Mouse (Mus musculus) forebrain, embryonic 14.5 days (tissue): ENCODE data around the gene Trhr2. TPM values are rescaled to one million over a fixed set of nuclear protein-coding genes. Genes with fewer than 3 reads are reported as not detected.

Experiments used
- ATAC-seq: fragments of 200-750 bp; cut with Nextera tagmentation; 2 replicates; pipeline ENCODE4 v1.8.0; 2017; ENCODE audit warnings: mild to moderate bottlenecking, moderate library complexity
- DNase-seq: peaks from one replicate; pipeline ENCODE4 v3.0.0-alpha.2; 2015; ENCODE audit warnings: low spot score
- H3K27ac ChIP-seq: fragments of 300-500 bp; sonication (generic); 2 replicates; pipeline ENCODE4 v1.5.1; 2014; ENCODE audit warnings: low read depth, mild to moderate bottlenecking, control low read depth, low read length, moderate library complexity
- H3K27me3 ChIP-seq: fragments of 300-500 bp; sonication (generic); replicated peaks from 2 replicates; pipeline ENCODE4 v1.6.1; 2014; ENCODE audit warnings: low read length, control low read depth, mixed read lengths; ENCODE audit not compliant: control insufficient read depth, insufficient read depth
- H3K36me3 ChIP-seq: fragments of 300-500 bp; sonication (generic); 2 replicates; pipeline ENCODE4 v1.6.1; 2014; ENCODE audit warnings: low read length, control low read depth; ENCODE audit not compliant: control insufficient read depth, insufficient read depth
- H3K4me1 ChIP-seq: fragments of 300-500 bp; sonication (generic); 2 replicates; pipeline ENCODE4 v1.6.1; 2014; ENCODE audit warnings: antibody characterized with exemption, low read length, control low read depth; ENCODE audit not compliant: control insufficient read depth, insufficient read depth
- H3K4me2 ChIP-seq: fragments of 300-500 bp; sonication (generic); 2 replicates; pipeline ENCODE4 v1.6.1; 2014; ENCODE audit warnings: mild to moderate bottlenecking, control low read depth, low read length
- H3K4me3 ChIP-seq: fragments of 300-500 bp; sonication (generic); 2 replicates; pipeline ENCODE4 v1.5.1; 2014; ENCODE audit warnings: low read depth, low read length, control low read depth
- H3K9ac ChIP-seq: fragments of 300-500 bp; sonication (generic); 2 replicates; pipeline ENCODE4 v1.6.1; 2014; ENCODE audit warnings: mild to moderate bottlenecking, low read length, control low read depth, moderate library complexity
- H3K9me3 ChIP-seq: fragments of 300-500 bp; sonication (generic); replicated peaks from 2 replicates; pipeline ENCODE4 v1.6.1; 2016; ENCODE audit warnings: low read length, control low read depth, mixed read lengths; ENCODE audit not compliant: control insufficient read depth
- WGBS: fragments of 180-500 bp; shearing (Covaris S2); extraction: QIAGEN DNeasy Blood & Tissue Kit; methylation state at CpG from one replicate; pipeline ENCODE4 v1.1.7; 2014; 5-methylcytosine and 5-hydroxymethylcytosine counted together
- polyA plus RNA-seq: library from polyadenylated mRNA; unstranded; fragments of >200 nt; fragmentation: Nextera tagmentation; extraction: Ambion mirVana; gene quantifications from 2 replicates; pipeline ENCODE4 v1.2.1, GENCODE M21; 2014

Trhr2 gene
- polyA plus RNA-seq, 1 experiment from 2014 or later = not detected

GRCm38 (mm10) chr8:122376365-122377231, 16.1 kb upstream of the Trhr2 start, which contains the start of gene Zc3h18:
TSS of gene Zc3h18 (plus strand) at chr8:122376609.
- peak within 1 kb of the TSS; percentile 85 for H3K4me2 ChIP-seq
- peak within 1 kb of the TSS; percentile 91 for H3K9ac ChIP-seq
- H3K36me3 ChIP-seq = peaks cover 21% of the 10 kb centered on the region
- H3K4me1 ChIP-seq = peaks cover 11% of the 10 kb centered on the region
- DNase-seq (peak; percentile 99), ATAC-seq (peak; percentile 95)
- peak within 1 kb of the TSS; percentile 89 for H3K27ac ChIP-seq
- under 1% methylated on average over 95 of the region's 107 CpGs for WGBS
- no peaks in the 10 kb centered on the region for H3K9me3 ChIP-seq
- no peaks in the 10 kb centered on the region for H3K27me3 ChIP-seq
- H3K4me3 ChIP-seq = peak within 1 kb of the TSS; percentile 79

GRCm38 (mm10) chr8:122375751-122376364, 15.3 kb upstream of the Trhr2 start:
- Histone ChIP-seq H3K27ac (no peak overlapping the region), H3K4me2 (peak overlapping the region; percentile 49), H3K4me3 (peak overlapping the region; percentile 79), H3K36me3 (peaks cover 19% of the 10 kb centered on the region), H3K4me1 (peaks cover 11% of the 10 kb centered on the region), H3K9ac (peak overlapping the region; percentile 47), H3K9me3 (no peaks in the 10 kb centered on the region), H3K27me3 (no peaks in the 10 kb centered on the region)
- DNase-seq = no peak
- peak; percentile 1; the same call in 1 of the 2 replicates for ATAC-seq
- WGBS = 33% methylated on average over 13 of the region's 13 CpGs

GRCm38 (mm10) chr8:122375320-122375719, 14.8 kb upstream of the Trhr2 start:
- H3K9ac ChIP-seq = no peak overlapping the region
- WGBS = 94% methylated on average over 7 of the region's 7 CpGs
- no peak for ATAC-seq
- no peak overlapping the region for H3K4me2 ChIP-seq
- no peaks in the 10 kb centered on the region for H3K27me3 ChIP-seq
- no peaks in the 10 kb centered on the region for H3K9me3 ChIP-seq
- H3K27ac ChIP-seq = no peak overlapping the region
- peaks cover 14% of the 10 kb centered on the region for H3K36me3 ChIP-seq
- peaks cover 11% of the 10 kb centered on the region for H3K4me1 ChIP-seq
- no peak for DNase-seq
- H3K4me3 ChIP-seq = no peak overlapping the region

- Histone ChIP-seq H3K27ac (no peak overlapping the region), H3K27me3 (no peaks in the 10 kb centered on the region), H3K9ac (no peak overlapping the region), H3K4me1 (no peaks in the 10 kb centered on the region), H3K36me3 (no peaks in the 10 kb centered on the region), H3K4me2 (no peak overlapping the region), H3K4me3 (no peak overlapping the region), H3K9me3 (no peaks in the 10 kb centered on the region)
- no peak for DNase-seq
- ATAC-seq = no peak
- 75% methylated on average over 6 of the region's 6 CpGs for WGBS
These were observed 11.2 kb upstream of the Trhr2 start for GRCm38 (mm10) chr8:122371706-122372105.

GRCm38 (mm10) chr8:122369665-122370064, 9.1 kb upstream of the Trhr2 start:
- 10% methylated on average over 9 of the region's 9 CpGs for WGBS
- ATAC-seq = no peak

GRCm38 (mm10) chr8:122368494-122368893, 7.9 kb upstream of the Trhr2 start:
- Histone ChIP-seq H3K9me3 (no peaks in the 10 kb centered on the region), H3K4me1 (no peaks in the 10 kb centered on the region), H3K4me2 (no peak overlapping the region), H3K36me3 (no peaks in the 10 kb centered on the region), H3K27ac (no peak overlapping the region), H3K4me3 (no peak overlapping the region), H3K27me3 (no peaks in the 10 kb centered on the region), H3K9ac (no peak overlapping the region)
- WGBS = 77% methylated on average over 10 of the region's 10 CpGs
- ATAC-seq = no peak
- DNase-seq = no peak

More at GRCm38 (mm10) chr8:122369665-122370064, 9.1 kb upstream of the Trhr2 start:
- DNase-seq = peak; percentile 59
- H3K36me3 ChIP-seq = no peaks in the 10 kb centered on the region
- H3K27me3 ChIP-seq = no peaks in the 10 kb centered on the region
- H3K27ac ChIP-seq = no peak overlapping the region
- no peaks in the 10 kb centered on the region for H3K9me3 ChIP-seq
- no peak overlapping the region for H3K9ac ChIP-seq
- no peaks in the 10 kb centered on the region for H3K4me1 ChIP-seq
- H3K4me3 ChIP-seq = no peak overlapping the region
- H3K4me2 ChIP-seq = no peak overlapping the region

- H3K27ac ChIP-seq = no peak overlapping the region
- H3K9ac ChIP-seq = no peak overlapping the region
- 23% methylated on average over 8 of the region's 8 CpGs for WGBS
- H3K4me3 ChIP-seq = no peak overlapping the region
- H3K4me1 ChIP-seq = no peaks in the 10 kb centered on the region
- no peaks in the 10 kb centered on the region for H3K9me3 ChIP-seq
- no peak overlapping the region for H3K4me2 ChIP-seq
- DNase-seq (no peak), ATAC-seq (no peak)
- no peaks in the 10 kb centered on the region for H3K27me3 ChIP-seq
- no peaks in the 10 kb centered on the region for H3K36me3 ChIP-seq
These were observed 2.4 kb upstream of the Trhr2 start for GRCm38 (mm10) chr8:122362967-122363366.

GRCm38 (mm10) chr8:122362271-122362670, 1.7 kb upstream of the Trhr2 start:
- Histone ChIP-seq H3K4me2 (no peak overlapping the region), H3K4me1 (no peaks in the 10 kb centered on the region), H3K27ac (no peak overlapping the region), H3K9ac (no peak overlapping the region), H3K36me3 (no peaks in the 10 kb centered on the region), H3K9me3 (no peaks in the 10 kb centered on the region), H3K4me3 (no peak overlapping the region), H3K27me3 (no peaks in the 10 kb centered on the region)
- 47% methylated on average over 5 of the region's 5 CpGs for WGBS
- no peak for ATAC-seq
- no peak for DNase-seq
